ENCODE assay signal across 14 mouse cellular contexts in the genomic region with DNA sequence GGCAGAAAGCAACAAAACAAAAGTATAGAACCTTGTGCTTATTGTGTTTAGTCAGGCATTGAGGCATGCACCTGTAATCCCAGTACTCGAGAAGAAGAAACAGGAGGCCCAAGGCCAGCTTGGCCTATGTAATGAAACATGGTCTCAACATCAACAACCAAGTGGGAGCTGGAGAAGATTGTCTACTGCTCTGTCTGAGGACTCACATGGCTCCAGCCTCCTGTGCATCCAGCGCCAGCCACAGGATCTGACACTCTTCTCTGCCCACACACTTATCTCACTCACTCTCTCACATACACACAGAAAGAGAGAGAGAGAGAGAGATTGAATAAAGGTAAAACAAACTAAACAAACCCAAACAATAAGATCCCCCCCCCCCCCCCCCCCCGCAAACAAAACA.
"Had no signal": no experiment of that assay in that cellular context is flagged by ENCODE, and none has a peak within 500 bp of the region (broad histone marks: within the 10 kb centered on the region; RNA-seq: fewer than 3 reads in every experiment).

No protein-coding gene starts in this region.

- H3K4me3 ChIP-seq: midbrain, embryonic 10.5 days; midbrain, embryonic 12.5 days; midbrain, embryonic 15.5 days; neural tube, embryonic 12.5 days; stomach, embryonic 15.5 days had no signal

- H3K9ac ChIP-seq: liver, embryonic 14.5 days; lung, embryonic 14.5 days; midbrain, embryonic 12.5 days; midbrain, embryonic 15.5 days; neural tube, embryonic 12.5 days; stomach, embryonic 15.5 days had no signal

- H3K36me3 ChIP-seq: midbrain, embryonic 10.5 days; midbrain, embryonic 12.5 days; midbrain, embryonic 15.5 days; neural tube, embryonic 12.5 days; stomach, embryonic 15.5 days had no signal

- H3K4me1 ChIP-seq: stomach, embryonic 15.5 days had no signal

- ATAC-seq: midbrain, embryonic 15.5 days had no signal

- DNase-seq: lung, adult 18-20 months; lung, embryonic 14.5 days; lung, postnatal 10 days; lung, postnatal 4 days; thymus, adult 2 months; thymus, postnatal 25 days; thymus, postnatal 4 days had no signal

- H3K27me3 ChIP-seq: midbrain, embryonic 12.5 days; midbrain, embryonic 15.5 days; neural tube, embryonic 12.5 days; stomach, embryonic 15.5 days had no signal

- H3K9me3 ChIP-seq: midbrain, embryonic 10.5 days; midbrain, embryonic 12.5 days; midbrain, embryonic 15.5 days; neural tube, embryonic 12.5 days; stomach, embryonic 15.5 days had no signal

- H3K4me2 ChIP-seq: lung, embryonic 14.5 days; midbrain, embryonic 12.5 days; midbrain, embryonic 15.5 days; neural tube, embryonic 12.5 days; stomach, embryonic 15.5 days had no signal

- H3K27ac ChIP-seq: liver, embryonic 14.5 days; midbrain, embryonic 10.5 days; midbrain, embryonic 12.5 days; midbrain, embryonic 15.5 days; neural tube, embryonic 12.5 days; stomach, embryonic 15.5 days; stomach, postnatal 0 days had no signal
